Mouse (Mus musculus) MEL (cell line): ENCODE results near the gene Dap. TPM values are rescaled to one million over a fixed set of nuclear protein-coding genes. Genes with fewer than 3 reads are reported as not detected.

Experiments
- DNase-seq: peaks from one replicate; pipeline ENCODE4 v3.0.0; 2011; ENCODE audit warnings: low read depth, low spot score
- H3K27ac ChIP-seq: 2 replicates; pipeline ENCODE4 v1.5.1; 2012; ENCODE audit warnings: low read depth, mild to moderate bottlenecking, control low read depth, low read length, moderate library complexity; ENCODE audit not compliant: control insufficient read depth
- H3K27me3 ChIP-seq, 2 experiments: fragments of 150-350 bp in 1 of 2; sonication (generic) in 1 of 2; 2 replicates each; pipeline ENCODE4 v1.6.1; 2012; ENCODE audit warnings: low read length in 2 of 2, mild to moderate bottlenecking in 2 of 2, improper control_type of control experiment in 1 of 2, moderate library complexity in 1 of 2; ENCODE audit not compliant: insufficient read depth in 2 of 2, control insufficient read depth in 1 of 2
- H3K36me3 ChIP-seq, 2 experiments: 2 replicates each; pipeline ENCODE4 v1.6.1; 2012 to 2014; ENCODE audit warnings: low read length in 2 of 2, improper control_type of control experiment in 1 of 2, inconsistent platforms in 1 of 2, mild to moderate bottlenecking in 1 of 2; ENCODE audit not compliant: insufficient read depth in 2 of 2, control insufficient read depth in 1 of 2
- H3K4me1 ChIP-seq, 2 experiments: fragments of 150-350 bp in 1 of 2; sonication (generic) in 1 of 2; 2 replicates each; pipeline ENCODE4 v1.6.1; 2012; ENCODE audit warnings: low read length in 2 of 2, improper control_type of control experiment in 1 of 2, mild to moderate bottlenecking in 1 of 2; ENCODE audit not compliant: insufficient read depth in 2 of 2, control insufficient read depth in 1 of 2
- H3K4me3 ChIP-seq, 2 experiments: fragments of 150-350 bp in 1 of 2; sonication (generic) in 1 of 2; 2 replicates each; pipeline ENCODE4 v1.5.1; 2012; ENCODE audit warnings: low read depth in 2 of 2, low read length in 2 of 2, mild to moderate bottlenecking in 2 of 2, moderate library complexity in 2 of 2, control low read depth in 1 of 2, improper control_type of control experiment in 1 of 2; ENCODE audit not compliant: control insufficient read depth in 1 of 2, insufficient read depth in 1 of 2
- H3K79me2 ChIP-seq: 2 replicates; pipeline ENCODE4 v1.6.1; 2012; ENCODE audit warnings: mild to moderate bottlenecking, low read length, moderate library complexity; ENCODE audit not compliant: control insufficient read depth, poor library complexity, insufficient read depth
- H3K9ac ChIP-seq: 2 replicates; pipeline ENCODE4 v1.6.1; 2012; ENCODE audit warnings: low read depth, mild to moderate bottlenecking, control low read depth, low read length, moderate library complexity; ENCODE audit not compliant: control insufficient read depth, poor library complexity, severe bottlenecking
- H3K9me3 ChIP-seq: fragments of 150-350 bp; sonication (generic); replicated peaks from 2 replicates; pipeline ENCODE4 v1.6.1; 2012; ENCODE audit warnings: mild to moderate bottlenecking, low read length, improper control_type of control experiment, moderate library complexity; ENCODE audit not compliant: insufficient read depth
- CTCF ChIP-seq, 3 experiments: IDR thresholded peaks in 2 of 3; conservative IDR thresholded peaks in 1 of 3; 2 replicates each; pipeline ENCODE4 v1.5.1; 2011 to 2012; ENCODE audit warnings: low read length in 3 of 3, low read depth in 2 of 3, mild to moderate bottlenecking in 2 of 3, improper control_type of control experiment in 1 of 3, inconsistent platforms in 1 of 3, mixed read lengths in 1 of 3, moderate library complexity in 1 of 3; ENCODE audit not compliant: control insufficient read depth in 1 of 3, insufficient read depth in 1 of 3, poor library complexity in 1 of 3, severe bottlenecking in 1 of 3
- E2F4 ChIP-seq: IDR thresholded peaks from 2 replicates; pipeline ENCODE4 v1.6.1; 2011; ENCODE audit warnings: low read depth, low read length, improper control_type of control experiment, borderline replicate concordance
- ELF1 ChIP-seq: IDR thresholded peaks from 2 replicates; pipeline ENCODE4 v1.6.1; 2014; ENCODE audit warnings: low read depth, mild to moderate bottlenecking, inconsistent platforms, low read length, improper control_type of control experiment, moderate library complexity
- GATA1 ChIP-seq: IDR thresholded peaks from 2 replicates; pipeline ENCODE4 v1.6.1; 2011; ENCODE audit warnings: low read depth, low read length, improper control_type of control experiment
- JUND ChIP-seq: IDR thresholded peaks from 2 replicates; pipeline ENCODE4 v1.6.1; 2011; ENCODE audit warnings: low read depth, mild to moderate bottlenecking, improper control_type of control experiment, low read length
- KAT2A ChIP-seq: conservative IDR thresholded peaks from 2 replicates; pipeline ENCODE4 v1.6.1; 2012; ENCODE audit warnings: low read depth, low read length, improper control_type of control experiment, inconsistent platforms
- MAZ ChIP-seq: IDR thresholded peaks from 2 replicates; pipeline ENCODE4 v1.6.1; 2012; ENCODE audit warnings: low read depth, mild to moderate bottlenecking, inconsistent platforms, low read length, improper control_type of control experiment
- MYB ChIP-seq: IDR thresholded peaks from 2 replicates; pipeline ENCODE4 v1.6.1; 2011; ENCODE audit warnings: mild to moderate bottlenecking, low read depth, low read length, improper control_type of control experiment
- MYC ChIP-seq: IDR thresholded peaks from 2 replicates; pipeline ENCODE4 v1.6.1; 2011; ENCODE audit warnings: low read depth, mild to moderate bottlenecking, low read length, improper control_type of control experiment, moderate library complexity
- NRF1 ChIP-seq: IDR thresholded peaks from 2 replicates; pipeline ENCODE4 v1.6.1; 2014; ENCODE audit warnings: low read depth, mild to moderate bottlenecking, inconsistent platforms, low read length, improper control_type of control experiment, moderate library complexity; ENCODE audit not compliant: poor library complexity, insufficient read depth, severe bottlenecking
- POLR2A ChIP-seq, 2 experiments: IDR thresholded peaks; 2 replicates each; pipeline ENCODE4 v1.6.1; 2011 to 2012; ENCODE audit warnings: low read length in 2 of 2, mild to moderate bottlenecking in 2 of 2, control low read depth in 1 of 2, improper control_type of control experiment in 1 of 2, low read depth in 1 of 2, moderate library complexity in 1 of 2; ENCODE audit not compliant: control insufficient read depth in 1 of 2, insufficient read depth in 1 of 2, poor library complexity in 1 of 2
- POLR2AphosphoS2 ChIP-seq: IDR thresholded peaks from 2 replicates; pipeline ENCODE4 v1.6.1; 2011; ENCODE audit warnings: low read length, improper control_type of control experiment
- SIN3A ChIP-seq: IDR thresholded peaks from 2 replicates; pipeline ENCODE4 v1.6.1; 2012; ENCODE audit warnings: low read length, improper control_type of control experiment, inconsistent platforms
- UBTF ChIP-seq: IDR thresholded peaks from 2 replicates; pipeline ENCODE4 v1.6.1; 2012; ENCODE audit warnings: low read depth, mild to moderate bottlenecking, inconsistent platforms, low read length, improper control_type of control experiment, moderate library complexity, borderline replicate concordance; ENCODE audit not compliant: insufficient read depth
- USF1 ChIP-seq: IDR thresholded peaks from 2 replicates; pipeline ENCODE4 v1.6.1; 2014; ENCODE audit warnings: low read depth, mild to moderate bottlenecking, inconsistent platforms, low read length, improper control_type of control experiment, moderate library complexity
- USF2 ChIP-seq, 2 experiments: IDR thresholded peaks; 2 replicates each; pipeline ENCODE4 v1.6.1; 2011 to 2012; ENCODE audit warnings: improper control_type of control experiment in 2 of 2, low read length in 2 of 2, borderline replicate concordance in 1 of 2, inconsistent platforms in 1 of 2, low read depth in 1 of 2, mild to moderate bottlenecking in 1 of 2; ENCODE audit not compliant: insufficient read depth in 1 of 2
- ZKSCAN1 ChIP-seq: IDR thresholded peaks from 2 replicates; pipeline ENCODE4 v1.6.1; 2012; ENCODE audit warnings: low read depth, mild to moderate bottlenecking, inconsistent platforms, low read length, improper control_type of control experiment, moderate library complexity
- ZNF384 ChIP-seq: IDR thresholded peaks from 2 replicates; pipeline ENCODE4 v1.6.1; 2012; ENCODE audit warnings: low read depth, mild to moderate bottlenecking, inconsistent platforms, low read length, improper control_type of control experiment
- polyA plus RNA-seq, 2 experiments: library from polyadenylated mRNA; stranded (reverse) in 1 of 2; unstranded in 1 of 2; fragments of >175 nt in 1 of 2; fragments of >200 nt in 1 of 2; gene quantifications; 2 replicates each; pipeline versions ENCODE4 v1.2.1 to v1.2.4; 2012; ENCODE audit warnings: low replicate concordance in 2 of 2, low read depth in 1 of 2; ENCODE audit not compliant: insufficient read length in 2 of 2, insufficient read depth in 1 of 2, missing spikeins in 1 of 2
- total RNA-seq: library from RNA; depleted of rRNA; stranded (reverse); fragments of 300-350 nt; gene quantifications from 2 replicates; pipeline ENCODE4 v1.2.3, GENCODE M21; 2012

Gene Dap
- total and polyA plus RNA-seq, 3 experiments, result 17.8 to 72.6 TPM; not detected in 1

DNA sequence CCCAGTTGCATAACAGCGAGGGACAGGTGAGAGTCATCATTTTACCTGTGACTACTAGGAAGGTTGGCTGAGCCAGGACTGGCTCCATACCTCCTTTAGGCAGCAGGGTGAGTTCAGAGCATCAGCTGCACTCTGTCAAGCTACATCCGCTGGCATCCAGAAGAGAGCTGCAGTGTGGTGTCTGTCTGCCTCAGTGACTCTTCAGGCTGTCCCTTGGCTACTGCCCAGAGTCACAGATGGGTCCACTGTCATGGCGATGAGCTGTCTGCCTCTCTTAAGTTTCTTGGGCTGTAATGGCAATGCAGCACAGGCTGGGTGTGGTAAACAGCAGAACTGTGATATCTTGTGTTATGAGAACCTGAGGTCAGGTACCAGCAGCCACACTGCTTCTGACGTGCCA is 16.1 kb downstream of the Dap start:
- DNase-seq, result no peak
- Histone ChIP-seq H3K9ac (no peak overlapping the region), H3K36me3 (no peaks in the 10 kb centered on the region; a peak in 1 of 4 replicates), H3K79me2 (no peaks in the 10 kb centered on the region), H3K4me1 (no peaks in the 10 kb centered on the region), H3K4me3 (no peak overlapping the region), H3K9me3 (no peaks in the 10 kb centered on the region), H3K27me3 (no peaks in the 10 kb centered on the region), H3K27ac (no peak overlapping the region)
- TF ChIP-seq SIN3A (no peak), USF1 (no peak), UBTF (no peak), ZKSCAN1 (no peak), NRF1 (no peak), JUND (no peak), KAT2A (no peak), POLR2A (IDR thresholded peaks at IDR 0.05; ENCODE audit: control insufficient read depth in 1 of 2, insufficient read depth in 1 of 2, low read depth in 1 of 2, low read length in 2 of 2, poor library complexity in 1 of 2) (no peak), GATA1 (no peak), E2F4 (no peak)

DNA sequence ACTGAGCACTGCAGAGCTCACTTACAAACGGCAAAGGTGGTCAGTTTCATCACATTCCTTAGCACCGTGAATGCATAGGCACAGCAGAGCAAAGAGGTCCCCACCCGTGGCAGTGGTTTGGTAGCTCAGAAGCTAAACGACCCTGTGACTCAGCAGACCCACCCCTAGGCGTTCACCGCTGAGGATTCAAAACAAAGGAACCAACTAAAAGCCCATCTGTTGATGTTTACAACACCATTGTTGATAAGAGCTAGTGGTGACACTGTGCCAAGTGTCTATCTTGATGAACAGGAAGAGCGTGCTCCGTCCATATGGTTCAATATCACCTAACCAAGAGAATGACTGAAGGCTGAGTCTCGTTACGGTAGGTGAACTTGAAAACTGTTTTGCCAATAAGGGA is 19.1 kb downstream of the Dap start:
- H3K36me3 ChIP-seq, result no peaks in the 10 kb centered on the region; a peak in 1 of 4 replicates
- no peaks in the 10 kb centered on the region for H3K27me3 ChIP-seq
- H3K27ac ChIP-seq, result no peak overlapping the region
- no peak for TF ChIP-seq USF2 (IDR thresholded peaks at IDR 0.05; ENCODE audit: borderline replicate concordance in 1 of 2, insufficient read depth in 1 of 2, low read depth in 1 of 2, low read length in 2 of 2)
- no peak for TF ChIP-seq POLR2AphosphoS2
- TF ChIP-seq MAZ, result no peak
- TF ChIP-seq ZNF384, result no peak
- TF ChIP-seq MYC, result no peak
- TF ChIP-seq CTCF (IDR thresholded peaks at IDR 0.05 in 2 of 3, conservative IDR thresholded peaks at IDR 0.05 in 1 of 3; ENCODE audit: control insufficient read depth in 1 of 3, insufficient read depth in 1 of 3, low read depth in 2 of 3, low read length in 3 of 3, poor library complexity in 1 of 3, severe bottlenecking in 1 of 3), result no peak
- no peak for TF ChIP-seq ELF1
- no peak for TF ChIP-seq MYB
- DNase-seq, result no peak
- no peaks in the 10 kb centered on the region for H3K79me2 ChIP-seq
- no peak overlapping the region for H3K4me3 ChIP-seq
- no peak overlapping the region for H3K9ac ChIP-seq
- H3K4me1 ChIP-seq, result no peaks in the 10 kb centered on the region
- no peaks in the 10 kb centered on the region for H3K9me3 ChIP-seq
